Mouse (Mus musculus) right cerebral cortex, postnatal 14 days (tissue): ENCODE measurements around the gene Gab1.

Source experiments
- DNase-seq: peaks from one replicate; pipeline ENCODE4 v3.0.0; 2022

The Gab1 gene

GRCm38 (mm10) chr8:80871400-80871799 lies 8.9 kb downstream of the Gab1 start:
- DNase-seq, result no peak

- no peak for DNase-seq
Observed at GRCm38 (mm10) chr8:80870535-80871204, 9.6 kb downstream of the Gab1 start.

- DNase-seq, result no peak
Observed at GRCm38 (mm10) chr8:80869881-80870328, 10.4 kb downstream of the Gab1 start.

- no peak for DNase-seq
Observed at GRCm38 (mm10) chr8:80868801-80869323, 11.5 kb downstream of the Gab1 start.

- no peak for DNase-seq
Observed at GRCm38 (mm10) chr8:80868006-80868702, 12.2 kb downstream of the Gab1 start.

GRCm38 (mm10) chr8:80867598-80867997 lies 12.7 kb downstream of the Gab1 start:
- DNase-seq, result no peak

- DNase-seq, result peak; percentile 22
Observed at GRCm38 (mm10) chr8:80865181-80865784, 15.0 kb downstream of the Gab1 start.

- no peak for DNase-seq
Observed at GRCm38 (mm10) chr8:80863393-80863792, 16.9 kb downstream of the Gab1 start.

GRCm38 (mm10) chr8:80859180-80859775 lies 21.0 kb downstream of the Gab1 start:
- no peak for DNase-seq

GRCm38 (mm10) chr8:80857851-80858367 lies 22.4 kb downstream of the Gab1 start:
- DNase-seq, result no peak

GRCm38 (mm10) chr8:80857128-80857527 lies 23.2 kb downstream of the Gab1 start:
- no peak for DNase-seq

GRCm38 (mm10) chr8:80856606-80857005 lies 23.7 kb downstream of the Gab1 start:
- DNase-seq, result peak; percentile 59

- no peak for DNase-seq
Observed at GRCm38 (mm10) chr8:80853622-80854021, 26.7 kb downstream of the Gab1 start.

- DNase-seq, result no peak
Observed at GRCm38 (mm10) chr8:80853208-80853607, 27.1 kb downstream of the Gab1 start.

- no peak for DNase-seq
Observed at GRCm38 (mm10) chr8:80852412-80853165, 27.7 kb downstream of the Gab1 start.

GRCm38 (mm10) chr8:80851648-80852047 lies 28.7 kb downstream of the Gab1 start:
- no peak for DNase-seq

- no peak for DNase-seq
Observed at GRCm38 (mm10) chr8:80850013-80850412, 30.3 kb downstream of the Gab1 start.

GRCm38 (mm10) chr8:80848631-80849030 lies 31.7 kb downstream of the Gab1 start:
- DNase-seq, result no peak

- DNase-seq, result no peak
Observed at GRCm38 (mm10) chr8:80847912-80848311, 32.4 kb downstream of the Gab1 start.

GRCm38 (mm10) chr8:80845284-80845683 lies 35.0 kb downstream of the Gab1 start:
- DNase-seq, result no peak

- no peak for DNase-seq
Observed at GRCm38 (mm10) chr8:80843744-80844434, 36.4 kb downstream of the Gab1 start.

- no peak for DNase-seq
Observed at GRCm38 (mm10) chr8:80842514-80842913, 37.8 kb downstream of the Gab1 start.
